Mouse (Mus musculus) left cerebral cortex, postnatal 10 days (tissue): Measurements from ENCODE around the gene Ddx20. TPM values are rescaled to one million over a fixed set of nuclear protein-coding genes. Genes with fewer than 3 reads are reported as not detected.
A peak's percentile ranks its signal among the peaks of the same experiment; 100 is the strongest.

Source experiments
- DNase-seq, 2 experiments: peaks; one replicate each; pipeline ENCODE4 v3.0.0; 2021 to 2022; ENCODE audit warnings: low spot score in 2 of 2, mixed read lengths in 1 of 2; ENCODE audit errors: extremely low spot score in 1 of 2
- intact Hi-C: fragments of 180-260 bp; cut with DNase I; formaldehyde crosslinking; loops from one replicate; pipeline ENCODE4 v1.15.1; 2025
- total RNA-seq, 2 experiments: library from RNA; stranded (reverse); gene quantifications; 2 replicates each; pipeline ENCODE4 v1.2.3; 2021

Gene Ddx20
- total RNA-seq, 2 experiments from 2014 or later: 12.2 to 14.5 TPM

- DNase-seq: no peak
Observed at GRCm38 (mm10) chr3:105680346-105680745, 7.0 kb downstream of the Ddx20 start.

GRCm38 (mm10) chr3:105675932-105676331 lies 11.4 kb downstream of the Ddx20 start:
- DNase-seq: no peak
- intact Hi-C loops: no loop called here

More at GRCm38 (mm10) chr3:105680346-105680745, 7.0 kb downstream of the Ddx20 start:
- intact Hi-C loops: no loop called here

GRCm38 (mm10) chr3:105674595-105675218 lies 12.7 kb downstream of the Ddx20 start:
- peak; percentile 52 to 66 for DNase-seq
- intact Hi-C loops: loop anchor here (5.0 kb wide), 1 partner anchor 228 kb away; no protein-coding TSS in a partner anchor

DNA sequence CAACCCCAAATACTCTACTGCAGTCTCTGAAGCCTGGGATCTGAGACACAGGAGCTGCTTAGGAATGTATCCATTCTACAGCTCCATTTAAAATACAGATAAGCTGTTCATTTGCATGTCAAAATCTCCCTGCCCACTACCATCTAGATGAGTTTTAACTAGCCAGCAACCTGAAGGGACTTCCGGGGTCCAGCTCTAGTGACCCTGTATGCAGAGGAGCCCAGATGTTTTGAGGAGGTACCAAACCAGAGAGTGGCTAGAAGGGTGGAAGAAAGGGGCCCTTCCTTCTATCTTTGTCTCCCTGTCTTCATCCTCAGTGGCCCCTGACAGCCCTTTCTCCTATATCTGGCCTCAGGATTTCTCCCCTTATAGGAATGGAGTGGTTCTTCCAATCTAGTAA lies 16.6 kb downstream of the Ddx20 start:
- DNase-seq: no peak
- intact Hi-C loops: loop anchor here (5.0 kb wide), 1 partner anchor 232 kb away; no protein-coding TSS in a partner anchor

- DNase-seq: no peak
- intact Hi-C loops: loop anchor here (5.0 kb wide), 1 partner anchor 233 kb away; no protein-coding TSS in a partner anchor
Observed at GRCm38 (mm10) chr3:105669776-105670175, 17.6 kb downstream of the Ddx20 start.

- no peak for DNase-seq
- intact Hi-C loops: no loop called here
Observed at GRCm38 (mm10) chr3:105668161-105668560, 19.2 kb downstream of the Ddx20 start.

GRCm38 (mm10) chr3:105666996-105667523 lies 20.3 kb downstream of the Ddx20 start:
- intact Hi-C loops: no loop called here

DNA sequence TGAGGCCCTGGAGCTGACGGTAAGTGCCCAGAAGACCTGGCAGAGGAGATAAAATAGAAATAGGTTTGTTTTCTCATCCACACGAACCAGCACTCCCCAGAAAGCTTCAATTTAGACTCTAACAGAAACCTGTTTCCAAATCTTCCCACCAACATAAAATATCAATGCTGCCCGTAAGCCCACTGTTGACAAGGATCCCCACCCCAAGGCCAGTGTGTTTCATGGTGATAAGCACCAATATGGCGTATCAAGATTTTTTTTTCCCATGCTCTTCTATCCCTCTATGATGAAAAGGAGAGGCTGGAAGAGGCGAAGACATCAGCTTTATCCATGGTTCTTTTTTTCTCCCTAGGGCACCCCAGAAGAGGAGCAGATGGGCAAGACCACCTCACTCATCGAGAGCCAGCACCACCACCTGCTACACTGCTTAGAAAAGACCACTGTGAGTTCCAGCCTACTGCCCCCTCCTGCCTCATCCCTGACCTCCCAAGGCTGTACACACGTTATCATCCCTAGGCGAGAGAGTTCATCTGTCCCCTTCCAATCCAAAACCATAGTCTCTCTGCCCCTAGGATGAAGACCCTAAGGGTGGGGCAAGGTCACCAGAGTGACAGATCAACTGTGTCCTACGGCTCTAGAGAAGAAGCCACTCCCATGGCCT lies 22.1 kb downstream of the Ddx20 start:
- intact Hi-C loops: no loop called here
- DNase-seq: no peak

More at GRCm38 (mm10) chr3:105666996-105667523, 20.3 kb downstream of the Ddx20 start:
- DNase-seq: no peak

GRCm38 (mm10) chr3:105663043-105663442 lies 24.3 kb downstream of the Ddx20 start:
- intact Hi-C loops: no loop called here
- no peak for DNase-seq

DNA sequence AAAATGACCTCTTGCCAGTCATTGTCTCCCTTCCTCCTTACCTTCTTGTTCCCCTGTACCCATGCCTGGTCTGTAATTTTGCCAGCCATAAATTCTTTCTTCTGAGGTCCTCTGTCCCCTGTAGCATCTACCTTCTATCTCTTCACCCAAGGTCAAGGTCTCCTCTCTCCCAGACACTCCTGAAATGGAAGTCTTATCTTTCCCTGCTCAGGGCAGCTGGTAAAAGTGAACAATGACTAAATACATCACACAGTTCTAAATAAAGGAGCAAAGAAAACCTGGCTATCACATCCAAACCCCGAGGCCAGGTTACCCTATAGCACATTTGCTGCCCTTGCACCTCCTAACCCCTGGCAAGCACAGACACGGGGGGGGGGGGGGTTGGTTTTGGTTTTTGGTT lies 26.8 kb downstream of the Ddx20 start:
- no peak for DNase-seq
- intact Hi-C loops: no loop called here

- intact Hi-C loops: no loop called here
Observed at GRCm38 (mm10) chr3:105655031-105655585, 32.3 kb downstream of the Ddx20 start.

DNA sequence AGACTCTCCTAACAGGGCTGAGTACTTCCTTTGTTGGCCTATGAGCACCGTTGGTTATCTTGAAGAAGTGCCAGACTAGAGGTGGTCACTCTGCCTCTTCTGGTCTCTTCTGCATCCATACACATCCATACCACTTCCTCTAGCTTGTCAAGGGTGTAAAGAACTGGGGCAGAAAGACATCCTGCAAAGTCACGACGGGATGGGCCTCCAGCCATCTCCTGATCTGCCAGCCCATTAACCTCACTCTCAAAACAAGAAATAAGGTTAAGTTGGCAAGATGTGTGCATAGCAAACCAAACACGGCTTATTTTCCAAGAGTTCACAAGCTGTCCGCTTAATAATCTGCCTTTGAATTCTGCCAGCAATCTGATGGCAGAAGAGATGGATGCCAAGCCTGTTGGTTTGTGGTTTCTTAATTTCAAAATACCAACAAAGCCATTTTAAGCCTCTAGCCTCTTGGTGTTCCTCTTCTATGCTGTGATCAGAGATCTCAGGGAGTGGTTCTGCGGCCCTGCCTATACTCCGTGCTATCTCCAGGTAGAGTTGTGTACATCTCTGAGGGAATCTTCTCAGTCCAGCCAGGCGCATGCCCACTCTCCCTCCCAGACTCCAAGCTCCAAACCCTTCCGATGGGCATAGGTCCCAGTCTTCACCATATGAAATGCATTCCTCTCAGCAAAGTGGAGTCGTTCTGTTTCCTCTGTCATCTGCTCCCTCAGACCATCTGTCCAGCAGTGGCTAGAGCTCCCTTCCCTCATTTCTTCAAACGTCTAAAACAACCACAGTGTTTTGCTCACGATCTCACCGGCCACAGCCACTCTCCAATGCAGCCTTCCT lies 33.6 kb downstream of the Ddx20 start:
- intact Hi-C loops: no loop called here
- no peak for DNase-seq

More at GRCm38 (mm10) chr3:105655031-105655585, 32.3 kb downstream of the Ddx20 start:
- no peak for DNase-seq

- intact Hi-C loops: loop anchor here (5.0 kb wide), 1 partner anchor 197 kb away; the partner anchor contains the start of gene Kcnd3
- DNase-seq: no peak
Observed at GRCm38 (mm10) chr3:105648889-105649567, 38.3 kb downstream of the Ddx20 start.

- intact Hi-C loops: no loop called here
- no peak for DNase-seq
Observed at GRCm38 (mm10) chr3:105643566-105643965, 43.8 kb downstream of the Ddx20 start.

DNA sequence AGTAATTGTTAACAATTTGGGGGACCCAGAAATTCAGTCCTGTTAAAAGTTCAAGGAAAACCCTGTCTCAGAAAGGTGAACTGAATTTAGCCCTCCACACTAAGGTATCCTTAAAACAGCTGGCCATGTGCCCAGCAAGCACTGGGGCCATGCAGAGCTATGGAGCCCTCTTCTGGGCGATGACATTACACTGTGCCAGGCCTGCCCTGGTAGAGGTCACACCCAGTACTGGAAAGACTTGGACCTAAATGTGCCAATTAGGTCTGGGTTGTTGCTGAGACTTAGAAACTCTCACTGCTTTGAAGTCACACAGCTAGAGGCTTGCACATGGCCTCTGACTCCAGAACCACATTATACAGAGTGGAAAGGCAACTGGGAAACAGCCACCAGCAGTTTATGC lies 45.2 kb downstream of the Ddx20 start:
- intact Hi-C loops: no loop called here
- DNase-seq: peak; percentile 31 to 42

DNA sequence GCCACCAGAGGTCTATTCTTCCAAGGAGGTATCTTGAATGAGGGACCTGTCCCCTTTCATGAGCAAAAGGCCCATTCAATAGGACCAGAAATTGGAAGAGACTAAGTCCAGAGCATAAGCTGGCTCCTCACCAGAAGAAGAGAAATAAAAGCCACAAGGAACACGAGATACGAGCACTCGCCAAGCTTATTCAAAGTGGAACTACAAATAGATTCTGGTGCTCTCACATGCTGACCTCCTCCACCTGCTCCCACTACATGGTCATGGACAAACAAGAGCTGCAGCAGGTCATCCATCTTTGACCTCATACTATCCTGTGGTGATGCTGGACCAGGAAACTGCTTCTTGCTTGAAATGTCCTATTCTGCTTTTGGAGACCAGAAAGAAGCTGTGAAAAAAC lies 54.4 kb downstream of the Ddx20 start:
- intact Hi-C loops: loop anchor here (10.0 kb wide), 1 partner anchor 538 kb away; no protein-coding TSS in a partner anchor
- DNase-seq: no peak

DNA sequence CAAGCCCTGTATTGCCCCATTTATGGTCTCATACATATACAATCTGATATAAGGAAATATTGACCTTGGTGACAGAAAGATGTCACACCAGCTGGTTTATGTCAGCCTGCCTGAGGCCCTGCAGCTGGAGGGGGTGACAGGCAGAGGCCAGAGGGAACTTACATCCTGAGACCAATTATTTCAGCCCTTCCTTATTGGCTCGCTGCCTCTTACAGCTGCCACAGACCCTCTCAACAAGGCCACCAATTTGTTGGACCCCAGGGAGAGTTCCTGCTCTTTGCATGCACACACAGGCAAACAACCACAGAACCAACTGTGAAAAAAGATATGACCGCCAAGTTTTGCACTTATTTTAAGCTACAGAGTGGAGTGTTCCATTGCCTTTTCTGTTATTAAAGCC lies 55.1 kb downstream of the Ddx20 start:
- no peak for DNase-seq
- intact Hi-C loops: loop anchor here (10.0 kb wide), 1 partner anchor 537 kb away; no protein-coding TSS in a partner anchor
